Mouse (Mus musculus) frontal cortex, adult 2 months (tissue): Measurements from ENCODE around the gene Cyfip1. TPM values are rescaled to one million over a fixed set of nuclear protein-coding genes. Genes with fewer than 3 reads are reported as not detected.

Experiments used
- DNase-seq, 2 experiments: peaks; one replicate each; pipeline ENCODE4 v3.0.0; 2022; ENCODE audit warnings: low spot score in 1 of 2; ENCODE audit errors: extremely low spot score in 1 of 2
- polyA plus RNA-seq: library from polyadenylated mRNA; depleted of rRNA; stranded (reverse); fragments of >200 nt; gene quantifications from 2 replicates; pipeline ENCODE4 v1.2.3, GENCODE M21; 2012; rRNA removed

Gene Cyfip1
- 56.4 and 62.3 TPM in 2 replicates for polyA plus RNA-seq

DNA sequence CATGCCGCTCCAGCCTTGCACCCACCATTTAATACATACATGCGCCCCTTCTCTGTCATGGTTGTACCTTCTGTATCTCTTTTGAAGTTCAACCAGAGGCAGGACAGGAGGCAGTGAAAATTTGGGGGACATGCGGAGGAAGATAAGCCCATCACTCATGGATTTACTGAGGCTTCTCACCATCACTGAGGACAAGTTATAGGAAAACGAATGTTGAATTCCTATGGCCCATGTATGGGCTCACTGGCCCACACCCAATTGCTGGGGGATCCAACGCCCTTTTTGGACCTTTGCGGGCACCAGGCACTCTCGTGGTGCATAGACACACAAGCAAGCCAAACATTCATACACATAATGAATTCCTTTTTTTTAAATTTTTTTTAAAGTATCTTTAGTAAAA lies at the start of gene Cyfip1:
Gene Cyfip1, plus strand, starts transcription at position 301 of the 400 bp plus-strand sequence.
- DNase-seq, result no peak

DNA sequence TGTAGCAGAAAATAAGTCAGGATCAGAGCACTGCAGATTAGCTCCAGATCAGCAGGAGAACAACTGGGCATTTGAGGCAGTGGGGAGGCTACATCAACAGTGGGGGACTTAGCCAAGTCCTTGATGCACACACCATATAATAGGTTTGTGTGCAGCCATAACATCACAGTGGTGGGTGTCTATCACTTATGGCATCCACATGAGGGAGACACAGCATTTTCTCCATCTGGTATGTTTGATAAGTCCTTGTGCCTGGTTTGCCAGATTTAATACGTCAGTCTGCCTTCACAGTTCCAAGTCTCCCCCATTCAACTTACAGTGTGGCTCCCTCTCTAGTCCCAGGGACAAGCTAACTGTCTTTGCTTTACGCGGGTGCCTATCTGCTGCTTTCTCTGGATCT lies 49.3 kb upstream of the Cyfip1 start:
- peak; percentile 45 to 54 for DNase-seq

DNA sequence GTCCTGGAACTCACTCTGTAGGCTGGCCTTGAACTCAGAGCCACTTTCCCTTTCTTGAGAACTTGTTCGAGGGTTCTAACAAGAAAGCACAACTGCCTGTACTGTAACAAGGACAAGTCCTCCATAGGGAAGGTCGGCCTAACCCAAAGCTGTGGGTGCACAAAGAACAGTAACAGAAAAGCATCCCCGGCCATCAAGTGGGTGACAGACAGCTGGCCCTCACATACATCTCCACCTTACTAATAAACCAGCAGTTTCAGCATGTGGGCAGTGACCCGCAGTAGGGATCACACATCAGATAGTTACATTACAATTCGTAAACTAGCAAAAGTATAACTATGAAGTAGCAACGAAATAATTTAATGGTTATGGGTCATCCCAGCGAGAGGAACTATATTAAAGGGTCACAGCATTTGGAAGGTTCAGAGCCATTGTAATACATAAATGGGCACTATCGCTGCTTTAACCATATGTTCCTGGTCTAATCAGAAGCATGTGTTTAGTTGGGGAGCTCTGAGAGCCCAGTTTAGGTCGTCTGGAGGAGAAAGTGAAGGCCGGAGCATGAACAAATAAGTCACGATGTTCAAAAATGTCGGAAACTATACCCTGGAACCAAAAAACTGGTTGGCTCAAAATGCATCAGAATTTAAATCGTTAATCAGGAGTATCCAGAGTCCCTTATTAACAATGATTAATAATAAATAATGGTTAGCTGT lies 48.2 kb upstream of the Cyfip1 start:
- DNase-seq, result peak in 1 of 2 experiments; percentile 6

DNA sequence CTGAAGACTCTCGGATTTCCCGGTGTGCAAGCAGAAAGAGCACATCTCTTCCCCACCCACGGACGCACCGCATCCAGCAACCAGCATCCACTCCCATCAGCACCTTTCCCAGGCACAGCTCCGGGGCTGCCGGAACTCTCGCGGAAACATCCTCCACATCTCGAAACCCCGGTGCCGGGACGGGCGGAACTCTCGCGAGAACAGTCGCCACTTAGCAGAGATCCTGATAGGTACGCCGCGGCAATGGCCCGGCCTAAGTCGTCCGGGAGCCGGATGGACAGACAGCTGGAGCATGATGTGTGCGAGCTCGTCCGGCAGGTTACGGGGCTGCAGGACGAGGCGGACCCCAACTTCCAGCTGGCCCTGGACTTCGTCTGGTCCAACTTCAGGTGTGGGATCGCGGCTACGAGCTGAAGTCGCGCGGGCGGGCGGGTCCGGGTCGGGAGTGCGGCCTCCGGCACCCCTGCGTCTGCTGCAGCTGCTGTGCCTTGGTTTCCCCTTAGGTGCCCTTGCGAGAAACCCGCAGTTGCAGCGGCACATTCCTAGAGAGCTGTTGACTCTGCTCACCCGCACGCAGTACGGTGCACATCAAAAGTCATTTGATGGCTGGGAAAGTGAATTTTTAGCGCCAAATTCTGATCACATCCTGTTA lies 47.5 kb upstream of the Cyfip1 start, which contains the start of gene Tubgcp5:
Gene Tubgcp5, plus strand, starts transcription at position 203 of the 652 bp plus-strand sequence.
- DNase-seq, result peak; percentile 98 to 99

DNA sequence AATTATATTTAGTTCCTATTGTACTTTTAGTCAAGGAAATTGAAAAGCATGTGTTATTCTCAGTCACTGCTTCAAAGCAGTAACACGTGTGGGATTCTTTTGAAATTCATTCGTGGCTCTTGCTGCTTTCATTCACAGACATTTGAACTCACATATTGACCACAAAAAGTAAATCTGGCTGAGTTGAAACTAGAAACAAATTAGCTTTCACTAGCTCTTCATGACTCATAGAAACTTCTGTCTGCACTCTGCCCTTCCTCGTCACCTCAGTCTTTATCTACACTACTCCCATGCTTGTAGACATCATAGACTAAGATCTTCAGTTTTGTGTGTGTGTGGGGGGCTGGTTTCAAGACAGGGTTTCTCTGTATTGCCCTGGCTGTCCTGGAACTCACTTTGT lies 41.6 kb upstream of the Cyfip1 start:
- no peak for DNase-seq

DNA sequence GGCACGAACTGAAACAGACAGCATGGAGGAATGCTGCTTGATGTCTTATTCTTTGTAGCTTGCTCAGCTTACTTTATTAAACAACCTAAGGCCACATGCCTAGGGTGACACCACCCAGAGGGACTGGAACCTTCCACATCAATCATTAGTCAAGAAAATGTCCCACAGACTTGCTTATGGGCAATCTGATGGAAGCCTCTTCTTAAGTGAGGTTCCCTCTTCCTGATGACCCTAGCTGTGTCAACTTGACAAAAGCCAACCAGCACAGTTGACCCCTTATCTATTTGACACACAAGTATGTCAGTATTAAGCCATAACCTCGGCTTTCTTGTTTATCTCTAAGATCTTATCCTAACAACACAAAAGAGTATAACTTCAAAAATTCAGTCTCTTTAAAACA lies 31.6 kb upstream of the Cyfip1 start:
- DNase-seq, result no peak

DNA sequence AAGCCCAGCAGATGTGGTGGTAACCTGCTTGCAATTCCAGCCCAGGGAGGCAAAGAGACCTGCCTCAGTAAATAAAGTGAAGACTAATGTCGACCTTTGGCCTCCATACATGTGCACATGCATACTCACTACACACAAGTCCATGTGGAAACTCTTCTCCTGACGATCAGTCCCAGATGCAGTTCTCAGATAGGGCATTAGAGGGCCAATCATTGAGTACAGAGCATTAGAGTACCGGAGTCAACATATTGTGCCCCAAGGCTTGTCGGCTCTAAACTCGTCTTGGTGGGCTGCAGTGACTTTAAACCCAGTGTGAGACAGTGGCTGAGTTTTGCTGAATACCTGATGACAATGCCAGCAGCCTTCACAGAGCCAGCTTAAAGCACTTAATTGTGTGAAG lies 17.1 kb upstream of the Cyfip1 start:
- DNase-seq, result no peak

DNA sequence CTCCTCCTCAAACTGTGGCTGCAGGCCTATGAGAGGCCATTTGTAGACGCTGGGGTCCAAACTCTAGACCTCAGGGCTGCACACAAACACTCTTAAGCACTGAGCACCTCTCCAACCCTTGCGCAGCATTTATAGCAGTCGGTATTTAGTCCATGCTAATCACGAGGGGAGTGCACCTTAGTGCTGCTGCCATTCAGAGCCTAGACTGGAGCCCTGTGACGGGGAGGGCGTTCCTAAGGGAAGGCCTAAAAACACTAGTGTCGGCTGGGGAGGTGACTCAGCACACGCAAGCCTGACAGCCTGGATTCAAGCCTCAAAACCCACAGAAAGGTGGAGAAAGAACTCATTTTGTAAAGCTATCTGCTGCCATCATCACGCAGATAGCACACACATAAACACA lies 14.0 kb upstream of the Cyfip1 start:
- no peak for DNase-seq

DNA sequence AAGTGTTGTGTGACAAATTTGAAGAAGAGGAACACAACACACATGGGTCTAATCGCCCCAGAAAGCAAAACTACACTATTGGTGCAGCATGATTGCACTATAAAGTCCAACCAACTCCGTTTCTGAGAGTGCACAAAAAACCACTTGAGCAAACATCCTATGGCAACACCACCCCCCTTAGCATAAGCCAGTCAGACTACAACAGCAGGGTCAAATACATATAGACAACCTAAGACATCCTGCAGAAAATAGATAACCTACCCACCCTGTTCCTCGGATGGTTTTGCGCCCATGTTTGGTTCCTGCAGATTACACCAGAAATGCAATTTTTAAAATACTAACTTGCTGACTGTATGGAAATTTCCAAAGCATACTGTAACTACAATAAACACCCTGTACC lies 4.7 kb upstream of the Cyfip1 start:
- no peak for DNase-seq

DNA sequence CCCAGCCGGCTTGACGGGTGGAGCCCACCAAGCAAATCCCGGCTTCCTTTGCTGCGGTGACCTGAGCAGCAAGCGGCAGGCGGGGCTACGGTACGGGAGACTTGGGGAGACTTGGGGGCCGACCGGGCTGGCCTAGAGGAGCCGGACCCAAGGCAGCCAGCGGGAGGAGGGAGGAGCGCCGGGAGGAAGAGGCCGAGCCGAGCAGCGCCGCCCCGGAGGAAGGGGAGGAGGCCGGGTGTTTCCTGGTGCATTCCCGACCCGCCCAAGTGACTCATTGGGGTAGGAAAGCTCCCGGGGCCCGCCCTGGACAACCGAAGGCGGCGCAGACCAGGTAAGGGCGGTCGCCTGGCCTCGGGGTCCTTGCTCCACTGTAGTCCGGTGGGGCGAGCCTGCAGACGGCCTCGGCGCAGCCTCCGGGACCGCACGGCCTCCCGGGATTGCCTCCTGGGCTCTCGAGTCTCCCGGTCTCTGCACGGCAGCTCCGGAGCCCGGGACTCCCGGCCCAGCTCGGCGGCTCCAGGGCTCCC lies 495 bp downstream of the Cyfip1 start:
- peak; percentile 71 to 88 for DNase-seq

DNA sequence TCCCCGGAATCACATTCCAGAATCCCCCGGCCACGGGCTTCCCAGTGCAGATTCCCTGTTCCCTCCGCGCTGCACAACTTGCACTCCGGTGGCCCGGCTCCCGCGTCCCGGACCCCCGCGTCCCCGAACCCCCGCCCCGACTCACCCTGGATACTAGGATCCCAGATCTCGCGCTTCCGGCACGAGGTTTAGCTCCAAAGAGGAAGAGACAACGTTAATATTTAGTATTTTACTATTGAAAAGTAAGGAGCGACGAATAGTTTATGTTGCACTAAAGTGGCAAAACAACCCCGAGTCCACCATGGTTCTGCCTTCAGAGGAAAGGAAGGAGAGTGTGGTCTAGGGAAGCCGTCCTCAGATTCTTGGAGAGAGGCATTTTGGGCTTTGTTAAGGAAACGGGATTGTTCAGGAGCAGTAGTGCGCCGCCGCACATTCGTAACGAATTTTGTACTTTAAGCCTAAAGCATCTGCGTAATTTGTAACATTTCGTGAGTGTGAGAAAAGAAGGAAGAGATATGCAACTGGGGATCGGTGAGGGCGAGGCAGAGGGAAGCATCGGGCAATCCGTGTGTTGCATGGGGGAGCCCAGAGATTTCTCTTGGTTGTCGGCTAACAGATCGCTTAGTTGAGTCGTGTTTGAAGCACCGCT lies 1.1 kb downstream of the Cyfip1 start:
- DNase-seq, result peak in 1 of 2 experiments; percentile 49

DNA sequence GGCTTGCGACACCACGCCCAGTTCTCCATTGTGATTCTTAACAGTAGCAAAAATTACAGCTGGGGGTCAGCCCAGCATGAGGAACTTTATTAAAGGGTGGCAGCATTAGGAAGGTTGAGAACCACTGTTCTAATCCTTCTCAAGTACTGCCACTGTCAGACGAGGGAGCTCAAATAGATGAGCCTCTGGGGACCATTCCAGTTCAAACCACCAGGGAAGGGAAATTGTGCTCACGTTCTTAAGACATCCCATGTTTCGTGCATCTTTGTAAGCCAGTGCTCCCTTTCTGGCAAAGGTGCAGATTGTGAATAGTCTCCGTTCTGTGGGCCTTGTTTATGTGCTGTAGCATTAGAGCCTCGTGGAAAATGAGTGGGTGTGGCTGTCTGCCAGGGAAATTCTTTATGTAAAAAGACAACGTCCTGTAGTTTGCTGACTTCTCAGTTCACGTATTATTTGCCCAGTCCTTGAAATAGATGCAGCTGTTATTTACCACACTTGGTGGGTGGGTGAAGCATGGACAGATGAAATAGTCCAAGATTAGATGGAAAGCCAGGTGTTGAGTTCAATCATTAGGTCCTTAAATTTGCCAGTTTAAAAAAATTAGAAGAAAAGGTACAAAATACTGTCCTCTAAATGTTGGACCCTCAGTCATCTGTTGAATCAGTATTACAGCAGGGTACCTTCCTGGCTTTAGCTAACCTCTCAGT lies 5.2 kb downstream of the Cyfip1 start:
- DNase-seq, result peak in 1 of 2 experiments; percentile 47

DNA sequence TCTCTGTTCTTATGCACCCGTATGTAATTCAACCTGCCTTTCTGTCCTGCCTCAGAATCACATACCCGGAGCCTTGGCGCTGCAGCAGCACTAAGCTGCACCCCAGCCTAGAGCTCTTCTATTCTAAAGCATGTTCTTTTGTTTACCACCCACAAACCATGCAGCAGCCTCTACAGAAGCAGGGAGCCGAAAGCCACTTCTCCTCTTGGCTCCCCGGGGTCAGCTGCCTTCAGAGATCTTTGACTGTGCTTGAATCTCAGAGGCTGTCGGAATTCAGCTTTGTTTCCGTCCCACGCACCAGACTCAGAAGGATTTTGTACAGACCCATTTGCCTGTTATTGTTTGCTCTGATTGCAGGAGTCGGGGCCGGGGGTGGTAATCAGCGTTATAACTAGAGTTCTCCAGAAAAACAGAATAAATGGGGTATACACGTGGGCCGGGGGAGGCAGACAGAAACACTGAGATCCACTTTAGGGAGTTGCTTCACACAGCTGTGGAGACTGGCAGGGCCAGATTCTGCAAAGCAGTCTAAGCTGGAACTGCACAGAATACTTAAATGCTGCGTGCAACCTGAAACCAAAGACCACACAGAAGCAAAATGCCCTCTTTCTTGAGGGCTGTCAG lies 8.5 kb downstream of the Cyfip1 start:
- DNase-seq, result peak; percentile 79 to 81

DNA sequence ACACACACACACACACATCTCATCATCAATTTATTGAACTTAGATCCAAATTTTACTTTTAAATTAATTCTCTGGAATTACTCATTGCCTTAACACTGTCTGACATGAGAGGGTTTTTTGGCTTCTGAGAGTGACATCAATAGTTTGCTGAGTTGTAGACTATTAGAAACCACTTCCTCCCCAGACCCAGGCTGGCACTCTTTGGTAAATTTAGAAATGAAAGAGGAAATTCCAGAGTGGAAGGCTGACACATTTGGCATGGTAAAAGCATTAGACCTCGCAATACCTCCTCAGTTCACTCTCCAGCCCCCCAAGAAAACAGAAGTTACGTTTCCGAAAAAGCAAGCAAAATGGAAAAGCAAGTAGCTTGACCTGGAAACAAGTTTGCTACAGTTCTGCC lies 11.2 kb downstream of the Cyfip1 start:
- no peak for DNase-seq

DNA sequence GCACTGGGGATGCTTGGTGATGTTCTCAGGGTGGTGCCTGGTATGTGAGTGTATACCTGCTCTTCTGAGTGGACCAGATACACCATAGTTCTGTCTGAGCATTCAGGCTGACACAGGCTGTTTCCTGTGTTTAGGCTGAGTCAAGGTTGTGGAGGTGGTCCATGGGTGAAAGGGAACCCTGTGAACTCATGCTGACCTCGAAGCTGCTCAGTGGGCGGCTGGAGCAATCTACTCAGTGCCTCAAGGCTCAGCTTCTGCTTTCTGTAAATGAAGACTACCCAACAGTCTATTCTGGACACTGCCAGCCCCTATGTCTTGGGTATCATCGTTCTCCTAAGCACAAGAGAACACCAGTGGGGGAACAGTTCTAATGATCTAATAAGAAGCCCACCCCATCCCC lies 14.1 kb downstream of the Cyfip1 start:
- DNase-seq, result no peak

DNA sequence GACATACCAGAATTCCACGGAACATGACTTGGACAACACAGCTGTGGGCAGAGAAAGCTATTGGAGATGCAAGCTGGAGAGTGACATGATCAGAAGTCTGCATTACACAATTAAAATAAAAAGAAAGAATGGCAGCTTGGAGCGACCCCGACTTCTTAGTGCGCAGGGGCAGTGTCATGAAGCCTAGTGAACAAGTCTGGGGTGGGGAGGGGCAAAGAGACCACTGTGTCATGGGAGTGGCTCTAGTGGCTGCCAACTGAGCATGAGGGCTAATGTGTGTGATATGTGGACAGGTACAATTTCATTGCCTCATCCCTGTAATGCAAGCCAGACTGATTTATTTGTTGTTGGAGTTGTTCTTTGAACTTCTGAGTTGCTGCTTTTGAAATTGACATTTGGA lies 15.2 kb downstream of the Cyfip1 start:
- no peak for DNase-seq

DNA sequence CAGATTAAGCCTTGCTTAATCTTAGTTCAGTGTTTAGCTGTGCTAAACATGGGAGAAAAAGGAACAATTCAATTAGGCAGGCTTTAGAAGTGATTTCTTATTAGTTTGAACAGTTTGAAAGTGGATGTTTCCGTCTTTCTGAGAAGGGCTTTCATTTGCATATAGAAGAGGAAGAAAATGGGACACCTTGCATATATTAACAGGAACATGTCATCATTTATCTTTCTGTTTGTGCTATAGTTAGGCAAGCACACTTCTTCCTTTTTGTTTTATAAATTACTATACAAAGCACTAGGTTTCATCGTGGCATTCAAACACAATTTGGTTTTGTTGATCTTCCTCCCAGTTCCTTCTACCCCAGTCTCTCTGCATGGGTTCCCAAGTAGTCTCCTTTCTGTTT lies 16.2 kb downstream of the Cyfip1 start:
- DNase-seq, result no peak

DNA sequence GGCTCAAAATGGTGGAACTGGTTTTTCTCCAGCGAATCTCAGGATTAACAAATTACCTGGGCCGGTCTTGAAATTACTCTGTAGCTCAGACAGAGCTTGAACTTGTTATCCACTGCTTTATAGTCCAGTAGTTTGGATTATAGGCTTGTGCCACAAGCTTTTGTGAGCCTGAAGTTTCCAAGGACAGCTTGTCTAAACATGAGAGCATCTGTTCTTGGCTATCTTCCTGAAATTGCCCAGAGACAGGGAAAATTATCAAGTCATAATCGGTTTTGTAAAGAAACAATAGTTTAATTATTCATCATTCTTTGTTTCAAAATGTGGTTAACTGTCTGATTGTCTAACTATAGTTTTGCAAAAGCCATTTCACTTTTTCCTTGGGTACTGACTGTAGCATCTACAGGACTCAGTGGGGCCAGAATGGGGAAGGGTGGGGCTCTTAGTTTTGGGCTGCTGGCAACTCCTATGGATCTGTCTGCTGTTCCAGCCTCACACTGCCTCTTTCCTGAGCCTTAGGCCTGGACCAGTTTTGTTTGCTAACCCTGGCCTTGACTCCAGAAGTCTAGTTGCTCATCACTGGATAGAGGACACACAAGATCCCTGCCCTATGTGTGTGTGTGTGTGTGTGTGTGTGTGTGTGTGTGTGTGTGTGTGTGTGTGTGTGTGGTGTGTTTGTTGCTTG lies 17.4 kb downstream of the Cyfip1 start:
- no peak for DNase-seq

DNA sequence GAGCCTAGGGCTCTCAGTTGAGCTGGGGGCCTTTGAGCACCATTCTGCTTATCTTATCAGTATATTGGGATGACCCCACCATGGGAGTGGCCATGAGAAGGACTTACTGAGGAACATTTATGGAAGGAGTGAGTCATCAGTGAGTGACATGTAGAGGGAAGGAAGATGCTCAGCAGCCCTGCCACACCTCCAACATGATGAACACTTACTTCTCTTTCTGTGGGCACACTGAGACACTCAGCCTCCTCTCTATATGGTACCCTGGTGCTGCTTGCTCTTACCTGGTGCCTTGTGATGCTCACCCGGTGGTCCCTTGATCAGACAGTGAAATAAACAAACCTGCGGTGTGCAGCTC lies 17.9 kb downstream of the Cyfip1 start:
- DNase-seq, result no peak

DNA sequence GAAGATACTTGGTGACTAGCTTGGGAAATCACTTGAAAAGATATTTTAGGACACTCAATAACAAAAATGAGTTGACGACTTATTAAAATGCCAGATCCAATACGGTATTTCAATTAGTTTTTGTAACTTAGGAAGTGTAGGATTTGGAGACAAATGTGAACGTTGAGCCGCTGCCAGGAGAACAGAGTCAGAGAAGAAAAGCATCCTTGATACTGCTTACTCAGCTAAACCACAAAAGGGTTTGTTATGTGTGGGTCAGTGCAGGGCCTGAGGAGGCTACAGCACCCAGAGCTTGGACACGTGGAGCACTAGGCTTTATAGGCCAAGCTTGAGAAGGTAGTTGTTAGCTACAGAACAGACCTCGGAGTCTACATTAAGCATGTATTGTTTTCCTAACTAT lies 18.4 kb downstream of the Cyfip1 start:
- no peak for DNase-seq
